Mouse (Mus musculus) heart, postnatal 10 days (tissue): ENCODE results near the gene Sult2b1. TPM values are rescaled to one million over a fixed set of nuclear protein-coding genes. Genes with fewer than 3 reads are reported as not detected.

Experiments used
- DNase-seq, 2 experiments: peaks; one replicate each; pipeline ENCODE4 v3.0.0; 2021
- intact Hi-C: fragments of 180-260 bp; cut with DNase I; formaldehyde crosslinking; loops from one replicate; pipeline ENCODE4 v1.15.1; 2025
- total RNA-seq, 2 experiments: library from RNA; stranded (reverse); gene quantifications; 2 replicates each; pipeline ENCODE4 v1.2.3; 2021

Gene Sult2b1
- total RNA-seq, 2 experiments from 2014 or later, result not detected

DNA sequence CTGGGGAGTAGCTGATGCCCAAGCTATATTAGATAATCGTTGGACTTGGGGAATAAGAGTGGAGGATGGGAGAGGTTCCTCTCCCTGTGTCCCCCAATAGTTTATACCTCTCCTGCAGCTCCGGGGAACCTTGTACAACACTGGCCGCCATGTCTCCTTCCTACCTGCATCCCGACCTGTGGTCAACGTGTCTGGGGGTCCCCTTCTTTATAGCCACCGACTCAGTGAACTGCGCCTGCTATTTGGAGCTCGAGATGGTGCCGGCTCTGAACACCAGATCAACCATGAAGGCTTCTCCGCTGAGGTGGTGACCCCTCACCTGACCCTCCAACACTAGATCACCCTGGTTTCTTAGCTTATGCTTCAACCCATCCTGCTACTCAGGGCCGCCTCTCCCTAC, 82.2 kb downstream of the Sult2b1 start:
- intact Hi-C loops, result no loop called here
- peak in 1 of 2 experiments; percentile 4 for DNase-seq

DNA sequence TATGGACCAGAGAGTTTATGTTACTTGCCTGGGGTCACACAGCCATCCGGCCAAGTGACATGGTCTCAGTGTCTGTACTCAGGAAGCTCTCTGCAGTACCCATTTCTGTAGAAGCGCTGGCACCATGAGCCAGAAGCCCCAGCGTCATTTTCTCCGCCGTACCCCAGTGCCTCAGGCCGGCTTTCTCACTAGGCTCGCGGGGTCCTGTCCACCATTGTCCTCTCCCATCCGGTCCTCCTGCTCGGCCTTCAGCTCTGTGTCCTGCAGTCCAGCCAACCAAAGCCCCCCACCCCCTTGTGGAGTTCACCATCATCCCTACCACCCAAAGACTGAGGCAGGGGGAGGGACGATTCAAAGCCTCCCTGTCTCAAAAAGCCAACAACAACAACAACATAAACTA, 82.9 kb downstream of the Sult2b1 start:
- intact Hi-C loops, result no loop called here

DNA sequence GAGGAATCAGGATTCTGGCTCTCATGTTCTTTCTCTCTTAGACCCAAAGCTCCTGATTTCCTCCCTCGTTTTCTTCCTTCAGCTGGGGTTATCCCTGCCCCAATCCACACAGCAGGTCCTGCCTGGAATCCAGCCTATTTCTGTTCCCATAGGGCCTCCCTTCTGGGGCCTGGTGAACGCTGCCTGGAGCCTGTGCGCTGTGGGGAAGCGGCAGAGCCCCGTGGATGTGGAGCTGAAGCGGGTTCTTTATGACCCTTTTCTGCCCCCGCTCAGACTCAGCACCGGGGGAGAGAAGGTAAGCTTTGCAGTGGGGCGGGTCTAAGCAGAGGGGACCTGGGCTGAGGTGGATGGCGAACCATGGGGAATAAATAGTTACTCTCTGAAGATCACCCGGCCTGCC, 83.4 kb downstream of the Sult2b1 start:
- intact Hi-C loops, result no loop called here

More for the DNA sequence above, 82.9 kb downstream of the Sult2b1 start:
- peak in 1 of 2 experiments; percentile 6 for DNase-seq

DNA sequence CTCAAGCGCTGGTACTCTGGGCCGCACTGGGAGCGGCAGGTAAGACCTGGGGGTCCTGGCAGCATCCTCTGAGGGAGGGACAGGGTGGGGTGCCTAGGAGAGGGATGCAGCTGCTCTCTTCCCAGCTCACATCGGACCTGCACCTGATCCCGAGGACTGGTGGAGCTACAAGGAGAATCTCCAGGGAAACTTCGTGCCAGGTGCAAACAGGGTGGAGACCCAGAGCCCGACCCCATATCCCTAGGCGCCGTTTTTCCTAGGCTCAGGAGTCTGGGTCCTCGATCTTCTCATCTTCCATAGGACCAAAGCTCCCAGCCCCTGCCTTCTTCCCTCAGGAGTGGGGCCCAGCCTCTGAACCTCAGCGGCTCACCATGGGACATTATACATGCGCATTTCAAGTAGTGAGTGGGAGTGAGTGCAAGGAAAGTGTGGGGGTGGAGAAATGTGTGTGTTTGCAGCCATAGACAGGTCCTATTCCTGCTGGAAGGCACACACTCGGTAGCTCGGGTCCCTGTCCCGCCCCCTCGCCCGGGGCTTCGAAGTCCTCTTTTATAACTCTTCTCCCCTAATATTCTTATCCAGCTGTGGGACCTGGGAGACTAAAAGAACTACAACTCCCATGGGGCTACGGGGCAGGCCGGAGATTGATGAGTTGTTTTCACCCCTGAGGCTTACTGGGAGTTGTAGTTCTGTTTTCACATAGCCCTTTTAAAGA, 84.0 kb downstream of the Sult2b1 start:
- intact Hi-C loops, result no loop called here

More for the DNA sequence above, 83.4 kb downstream of the Sult2b1 start:
- no peak for DNase-seq

DNA sequence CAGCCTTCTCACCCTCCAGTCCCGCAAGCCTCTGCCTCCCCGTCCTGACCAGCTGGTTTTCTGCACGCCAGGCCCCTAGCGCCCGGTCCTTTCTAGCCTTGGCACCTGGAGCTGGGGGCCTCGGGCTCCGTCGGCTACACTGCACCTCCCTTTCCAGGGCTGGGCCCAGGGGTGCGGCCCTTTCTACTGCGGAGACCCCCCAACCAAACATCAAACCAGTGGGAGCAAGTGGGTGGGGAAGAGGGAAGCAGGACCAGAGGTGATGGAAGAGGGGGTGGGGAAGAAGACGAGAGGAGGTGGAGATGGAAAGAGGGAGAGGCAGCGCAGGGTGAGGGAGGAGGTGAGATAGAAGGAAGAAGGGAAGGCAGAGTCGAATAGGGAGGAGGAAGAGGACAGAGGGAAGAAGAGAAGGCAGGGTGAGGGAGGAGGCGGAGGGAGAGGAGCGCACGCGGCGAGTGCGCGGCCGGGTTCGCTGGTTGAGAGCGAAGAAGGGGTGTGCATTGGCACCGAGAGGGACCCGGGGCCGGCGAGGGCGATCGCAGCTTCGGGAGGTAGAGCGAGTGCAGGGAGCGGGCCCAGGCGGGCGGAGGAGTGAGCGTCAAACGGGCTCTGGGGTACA, 84.8 kb downstream of the Sult2b1 start, which contains the start of gene Car11:
TSS of gene Car11 (plus strand) at position 321 of the 619 bp plus-strand sequence.
- DNase-seq, result peak in 1 of 2 experiments; percentile 34
- intact Hi-C loops, result no loop called here

More for the DNA sequence above, 84.0 kb downstream of the Sult2b1 start:
- DNase-seq, result peak; percentile 87 to 90

DNA sequence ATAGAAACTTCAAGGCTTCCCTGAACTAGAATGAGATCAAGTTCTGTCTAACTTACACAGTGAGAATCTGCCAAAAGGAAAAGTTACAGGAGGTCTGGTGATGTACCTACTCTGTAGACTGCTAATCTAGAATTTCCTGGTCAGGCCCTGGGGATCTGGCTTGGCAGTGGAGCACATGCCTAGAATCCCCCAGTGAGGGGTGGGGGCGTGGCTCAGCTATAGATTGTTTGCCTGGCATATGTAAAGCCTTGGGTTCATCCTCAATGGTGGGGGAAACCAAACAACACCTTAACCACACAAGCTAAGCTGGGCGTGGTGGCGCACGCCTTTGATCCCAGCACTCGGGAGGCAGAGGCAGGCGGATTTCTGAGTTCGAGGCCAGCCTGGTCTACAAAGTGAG, 86.6 kb downstream of the Sult2b1 start:
- peak in 1 of 2 experiments; percentile 5 for DNase-seq
- intact Hi-C loops, result no loop called here

DNA sequence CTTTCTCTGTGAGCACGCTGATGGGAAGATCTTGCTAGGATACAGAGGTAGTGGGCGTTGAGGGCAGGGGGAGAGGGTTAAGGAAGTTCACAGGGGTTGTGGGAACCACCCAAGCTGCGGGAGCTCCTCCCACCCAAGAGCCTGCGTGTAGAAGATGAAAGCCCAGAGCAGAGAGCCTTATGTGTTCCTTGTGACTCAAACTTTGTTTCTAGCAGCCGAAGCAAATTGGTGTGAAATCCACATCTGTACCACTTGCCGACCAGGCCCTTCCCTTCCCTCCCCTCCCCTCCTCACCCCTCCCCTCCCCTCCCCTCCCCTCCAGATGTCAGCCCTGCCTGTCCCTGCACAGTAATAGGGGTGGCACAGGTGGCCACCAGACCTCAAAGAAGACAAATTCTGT, 89.4 kb downstream of the Sult2b1 start:
- intact Hi-C loops, result no loop called here
- DNase-seq, result no peak

DNA sequence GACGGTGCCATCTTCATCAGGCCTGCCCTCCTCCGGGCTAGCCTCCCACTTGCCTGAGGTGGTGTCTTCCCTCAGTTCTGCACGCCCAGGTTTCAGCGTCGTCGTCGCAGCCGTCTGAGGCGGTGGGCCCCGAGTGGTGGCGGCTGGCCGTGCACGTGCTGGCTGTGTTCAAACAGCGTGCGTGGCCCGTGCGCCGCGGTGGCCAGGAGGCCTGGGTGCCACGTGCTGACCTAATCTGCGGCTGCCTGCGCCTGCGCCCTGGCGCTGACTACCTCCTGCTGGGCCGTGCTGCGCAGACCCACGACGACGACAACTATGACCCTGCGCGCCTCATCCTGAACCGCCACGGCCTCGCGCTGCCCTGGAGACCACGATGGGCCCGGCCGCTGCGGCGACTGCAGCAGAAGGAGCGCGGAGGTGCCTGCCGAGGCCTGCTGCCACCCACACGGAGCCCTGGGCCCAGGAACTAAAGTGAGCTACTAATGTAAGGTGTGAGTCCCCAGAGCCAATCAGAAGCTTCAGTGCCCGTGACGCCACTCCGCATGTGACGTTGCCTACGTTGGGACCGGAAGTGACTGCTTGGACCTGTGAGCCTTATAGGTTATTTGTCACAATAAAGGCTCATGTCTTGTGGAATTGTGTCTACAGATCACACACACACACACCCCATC, 90.4 kb downstream of the Sult2b1 start, which contains the start of gene Sec1:
TSS of gene Sec1 (minus strand) at position 482 of the 671 bp plus-strand sequence.
- intact Hi-C loops, result no loop called here
- no peak for DNase-seq

DNA sequence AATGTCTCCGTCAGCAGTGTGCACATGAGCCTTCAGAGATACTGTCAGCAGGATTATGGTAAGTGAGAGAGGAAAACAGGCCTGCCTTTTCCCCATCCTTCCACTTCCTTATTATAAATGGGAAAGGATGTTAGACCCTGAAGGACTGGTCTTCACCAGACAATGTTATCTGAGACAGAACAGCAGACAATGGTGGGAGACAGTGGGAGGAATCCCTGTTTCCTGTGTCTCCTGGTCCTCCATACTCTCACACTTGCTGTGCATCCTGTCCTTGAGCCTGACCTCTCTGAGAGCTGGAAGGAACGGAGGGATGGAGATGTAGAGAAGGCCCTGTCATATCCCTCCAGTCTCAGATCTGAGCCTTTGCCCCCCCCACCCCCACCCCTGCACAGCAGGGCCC, 92.1 kb downstream of the Sult2b1 start:
- intact Hi-C loops, result no loop called here
- DNase-seq, result no peak

DNA sequence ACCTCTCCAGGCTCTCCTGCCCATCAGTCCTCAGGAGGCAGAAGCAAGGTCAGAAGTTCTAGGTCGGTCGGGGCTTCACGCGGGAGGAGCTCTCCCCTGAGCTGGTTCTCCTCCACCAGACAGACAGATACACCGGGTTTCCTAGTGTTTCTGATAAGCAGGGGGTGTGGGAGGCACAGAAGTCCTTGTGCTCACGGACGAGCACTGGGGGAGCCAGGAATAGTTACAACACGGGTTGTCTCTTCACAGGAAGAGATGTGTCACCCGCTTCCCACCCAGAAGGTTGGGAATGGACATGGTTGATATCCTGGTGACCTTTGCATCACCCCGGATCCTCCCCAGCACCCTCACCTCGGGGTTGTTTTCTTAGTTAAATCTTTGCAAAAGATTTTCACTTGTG, 94.7 kb downstream of the Sult2b1 start:
- intact Hi-C loops, result no loop called here
- no peak for DNase-seq

DNA sequence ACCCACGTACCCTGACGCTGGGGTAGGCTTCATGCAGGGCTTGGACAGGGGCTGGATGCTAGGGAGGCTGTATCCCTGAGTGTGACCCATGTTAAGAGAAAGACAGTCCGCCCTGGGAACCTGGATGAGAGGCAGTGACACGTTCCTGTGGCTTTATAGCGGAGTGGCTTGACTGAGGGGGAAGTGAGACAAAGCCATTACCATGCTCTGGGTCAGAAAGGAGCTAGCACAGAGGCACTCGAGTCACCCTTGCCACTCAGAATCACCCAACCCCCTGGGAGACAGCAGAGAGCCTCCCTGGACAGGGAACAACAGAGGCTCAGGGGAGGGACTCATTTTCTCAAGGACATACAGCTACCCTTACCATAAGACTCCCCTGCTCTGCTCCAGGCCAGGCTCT, 95.4 kb downstream of the Sult2b1 start:
- DNase-seq, result no peak
- intact Hi-C loops, result no loop called here

DNA sequence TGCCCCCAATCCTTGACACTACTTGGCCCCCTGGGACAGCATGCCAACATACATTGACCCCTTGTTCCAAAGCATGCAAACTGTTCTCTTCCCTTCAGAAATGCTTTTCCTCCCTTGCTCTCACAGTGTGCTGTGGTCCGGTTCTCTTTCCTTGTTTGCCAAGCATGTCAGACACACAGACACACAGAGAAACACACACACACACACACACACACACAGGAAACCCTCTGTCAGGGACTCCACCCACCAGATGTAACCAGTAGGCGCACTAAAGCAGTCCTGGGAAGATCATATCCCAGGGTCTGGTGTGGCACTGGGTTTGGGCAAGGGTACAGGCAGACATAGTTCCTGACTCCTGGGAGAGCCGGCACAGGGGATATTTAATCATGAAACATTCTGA, 97.6 kb downstream of the Sult2b1 start:
- no peak for DNase-seq
- intact Hi-C loops, result no loop called here

DNA sequence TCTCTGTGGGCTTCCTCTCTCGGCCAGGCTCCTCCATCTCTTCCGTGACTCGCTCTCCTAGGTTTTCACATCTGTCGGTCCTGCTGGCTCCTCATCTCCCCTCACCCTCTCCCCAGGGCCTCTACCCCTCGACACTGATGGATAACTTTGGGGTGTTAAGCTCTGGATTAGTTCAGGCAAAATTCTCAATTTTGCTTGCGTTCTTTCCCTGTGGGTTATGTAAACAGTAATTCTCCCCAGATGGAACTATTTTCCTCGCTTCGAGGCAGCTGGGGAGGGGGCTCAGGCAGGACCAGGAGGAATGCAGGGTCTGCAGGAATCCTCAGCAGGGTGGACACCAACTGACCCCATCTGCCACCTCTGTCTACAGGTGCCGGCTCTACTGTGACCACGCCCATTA, 98.7 kb downstream of the Sult2b1 start:
- no peak for DNase-seq
- intact Hi-C loops, result no loop called here

DNA sequence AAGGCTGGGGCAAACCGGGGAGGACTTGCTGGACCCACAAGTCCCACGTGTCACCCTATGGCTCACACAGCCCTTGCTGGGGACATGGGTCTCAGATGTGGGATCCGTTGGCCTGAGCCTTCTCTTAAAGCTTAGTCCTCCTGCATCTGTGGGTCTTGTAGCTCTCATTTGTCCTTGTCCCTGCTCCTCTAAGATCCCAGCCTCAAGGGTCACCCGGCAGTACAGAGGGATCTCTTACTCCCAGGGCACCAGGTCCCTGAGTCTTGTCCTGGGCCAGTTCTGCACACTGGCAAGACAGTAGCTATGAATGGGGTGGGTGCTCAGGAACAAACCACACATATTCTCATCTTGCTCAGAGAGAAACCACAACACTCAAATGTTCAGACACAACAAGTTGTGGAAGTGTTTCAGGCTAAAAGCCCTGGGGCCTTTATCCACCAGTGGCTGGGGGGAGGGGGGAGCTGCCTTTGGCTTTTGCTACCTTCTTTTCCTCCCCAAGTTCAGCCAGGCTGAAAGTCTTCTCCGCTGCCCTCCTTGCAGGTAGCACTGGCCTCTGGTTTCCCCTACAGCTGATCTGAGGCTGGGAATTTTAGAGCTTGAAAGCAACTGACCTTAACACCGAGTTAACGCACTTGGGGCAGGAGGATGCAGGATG, 100.9 kb downstream of the Sult2b1 start, which contains the start of gene Ntn5:
TSS of gene Ntn5 (plus strand) at position 627 of the 655 bp plus-strand sequence.
- DNase-seq, result no peak
- intact Hi-C loops, result loop anchor here (2.0 kb wide), 1 partner anchor 43 kb away; no protein-coding TSS in a partner anchor

DNA sequence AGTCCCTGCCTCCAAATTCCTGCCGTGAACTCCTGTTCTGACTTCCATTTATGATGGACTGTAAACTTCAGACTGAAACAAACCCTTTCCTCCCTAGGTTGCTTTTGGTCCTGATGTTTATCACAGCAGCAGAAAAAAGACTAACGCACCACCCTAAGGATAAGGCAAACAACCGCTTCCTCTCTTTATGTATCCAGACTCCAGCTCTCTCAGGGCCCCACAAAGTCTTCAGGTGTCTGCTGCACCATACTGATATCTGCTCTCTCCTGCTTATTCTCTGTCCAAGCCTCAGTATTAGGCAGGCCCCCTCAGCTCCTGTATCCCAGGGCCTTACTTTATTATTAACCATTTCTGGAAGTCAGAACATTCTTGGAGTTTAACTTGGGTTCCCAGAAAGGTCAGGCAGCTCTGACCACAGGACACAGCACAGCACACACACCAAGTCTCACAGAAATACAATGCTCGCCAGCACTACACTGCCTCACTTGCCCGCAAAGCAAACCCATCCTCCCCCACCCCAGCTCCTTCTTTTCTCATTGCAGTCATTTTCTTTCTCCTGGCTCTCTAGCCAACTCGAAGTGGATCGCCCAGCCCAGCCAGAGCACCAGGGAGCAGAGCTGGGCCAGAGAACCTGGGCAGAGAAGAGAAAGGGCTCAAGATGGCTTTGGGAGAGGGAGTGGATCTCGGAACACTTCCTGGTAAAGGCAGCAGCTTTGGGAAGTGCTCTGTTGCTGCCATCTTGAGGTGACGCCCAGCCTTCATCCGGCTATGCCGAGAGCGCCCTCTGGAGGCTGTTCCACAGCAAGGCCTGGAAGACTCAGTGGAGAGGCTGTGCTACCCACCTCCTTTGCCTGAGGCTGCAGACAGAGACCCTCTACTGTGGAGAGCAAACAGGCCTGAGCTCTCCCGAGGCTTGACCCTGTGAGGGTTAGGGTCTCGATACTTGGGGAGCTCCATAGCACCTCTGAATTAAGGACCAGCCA, 102.0 kb downstream of the Sult2b1 start:
- DNase-seq, result peak; percentile 91 to 95
- intact Hi-C loops, result loop anchor here (1.0 to 2.0 kb wide), 2 partner anchors 42 to 89 kb away; no protein-coding TSS in a partner anchor

DNA sequence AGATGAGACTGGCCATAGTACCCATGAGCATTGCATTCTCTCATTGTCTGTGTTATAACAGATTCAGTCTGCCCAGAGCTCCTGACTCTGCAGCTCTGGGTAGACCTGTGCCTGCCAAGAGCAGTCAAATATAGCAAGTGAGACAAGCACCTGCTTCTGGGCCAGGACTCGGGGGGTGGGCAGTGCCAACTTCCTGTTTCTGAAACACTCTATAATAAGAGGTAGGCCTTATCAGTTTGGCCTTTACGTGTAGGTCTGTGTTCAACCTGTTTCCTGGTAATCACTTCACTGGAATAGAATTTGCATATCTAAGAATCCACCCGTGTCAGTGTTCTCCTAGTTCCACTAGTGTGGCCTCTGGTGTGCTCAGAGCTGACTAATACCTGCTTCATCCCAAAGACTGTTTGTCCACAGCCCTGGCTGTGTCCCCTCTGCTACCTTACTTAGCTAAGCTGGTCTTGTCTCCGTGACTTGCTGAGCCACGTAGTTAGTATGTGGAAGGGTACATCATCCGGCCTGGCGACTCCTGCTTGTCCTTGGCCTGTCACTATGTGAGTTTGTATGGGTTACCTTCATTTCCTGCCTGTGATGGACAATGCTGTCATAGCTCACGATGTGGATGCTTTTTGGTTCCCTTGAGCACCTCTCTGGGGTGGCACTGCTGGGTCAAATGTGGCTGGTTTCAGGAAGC, 103.3 kb downstream of the Sult2b1 start:
- DNase-seq, result peak; percentile 80 to 86
- intact Hi-C loops, result loop anchor here (2.0 kb wide), 1 partner anchor 52 kb away; no protein-coding TSS in a partner anchor
